Mouse (Mus musculus): ENCODE measurements around the gene Gm49387. TPM values are rescaled to one million over a fixed set of nuclear protein-coding genes. Genes with fewer than 3 reads are reported as not detected.

Gm49387 gene
- total RNA-seq, 4 experiments from 2014 or later, result not detected

GRCm38 (mm10) chr14:31532656-31533055, 108.0 kb downstream of the Gm49387 start:
- no peak for DNase-seq (ENCODE audit: low spot score in 2 of 2)

- DNase-seq (ENCODE audit: low spot score in 2 of 2), result no peak
Observed at GRCm38 (mm10) chr14:31531506-31532148, 109.1 kb downstream of the Gm49387 start.

GRCm38 (mm10) chr14:31530847-31531246, 109.8 kb downstream of the Gm49387 start:
- DNase-seq (ENCODE audit: low spot score in 2 of 2), result no peak

- DNase-seq (ENCODE audit: low spot score in 2 of 2), result no peak
Observed at GRCm38 (mm10) chr14:31525040-31525810, 115.5 kb downstream of the Gm49387 start.

GRCm38 (mm10) chr14:31521318-31521717, 119.4 kb downstream of the Gm49387 start:
- DNase-seq (ENCODE audit: low spot score in 2 of 2), result no peak

GRCm38 (mm10) chr14:31519165-31519564, 121.5 kb downstream of the Gm49387 start:
- DNase-seq (ENCODE audit: low spot score in 2 of 2), result no peak

- DNase-seq (ENCODE audit: low spot score in 2 of 2), result no peak
Observed at GRCm38 (mm10) chr14:31515895-31516294, 124.8 kb downstream of the Gm49387 start.

- no peak for DNase-seq (ENCODE audit: low spot score in 2 of 2)
Observed at GRCm38 (mm10) chr14:31510322-31510721, 130.4 kb downstream of the Gm49387 start.

- no peak for DNase-seq (ENCODE audit: low spot score in 2 of 2)
Observed at GRCm38 (mm10) chr14:31509911-31510310, 130.8 kb downstream of the Gm49387 start.

- DNase-seq (ENCODE audit: low spot score in 2 of 2), result no peak
Observed at GRCm38 (mm10) chr14:31506456-31506855, 134.2 kb downstream of the Gm49387 start.

- DNase-seq (ENCODE audit: low spot score in 2 of 2), result no peak
Observed at GRCm38 (mm10) chr14:31503406-31503805, 137.3 kb downstream of the Gm49387 start.

Other genes starting within 250 kb of the Gm49387 start
- 10 to 100 TPM; 44.6 to 70.2 (median 56.1) TPM for gene Sh3bp5, start 204.8 kb downstream of the Gm49387 start, total RNA-seq (2022)
- 10 to 100 TPM; 12.5 to 16.6 (median 13.3) TPM for gene Eaf1, start 146.5 kb downstream of the Gm49387 start, total RNA-seq (2022)
- 10 to 100 TPM; 30.8 to 37.8 (median 34.0) TPM for gene Mettl6, start 145.8 kb downstream of the Gm49387 start, total RNA-seq (2022)
- 1 to 10 TPM in 2 of 4 experiments, under 1 TPM in 2; 0.82 to 1.6 (median 1.2) TPM for gene Colq, start 49.5 kb downstream of the Gm49387 start, total RNA-seq (2022)
- 10 to 100 TPM; 10.5 to 13.9 (median 11.4) TPM for gene Btd, start 150 bp upstream of the Gm49387 start, total RNA-seq (2022)
- 10 to 100 TPM in 2 of 4 experiments, 1 to 10 TPM in 2; 6.4 to 10.4 (median 9.8) TPM for gene Hacl1, start 408 bp upstream of the Gm49387 start, total RNA-seq (2022)
- 10 to 100 TPM; 61.3 to 65.9 (median 64.2) TPM for gene Ankrd28, start 189.8 kb upstream of the Gm49387 start, total RNA-seq (2022)